Mouse (Mus musculus) kidney, adult 2 months (tissue): ENCODE data around the gene Dusp2.

ENCODE experiments used
- CTCF ChIP-seq: fragments of 200-500 bp; conservative IDR thresholded peaks from 2 replicates; pipeline ENCODE4 v1.5.1; 2011; ENCODE audit warnings: low read depth, mild to moderate bottlenecking, control low read depth, low read length, moderate library complexity, mixed read lengths; ENCODE audit not compliant: insufficient read depth, insufficient read length
- POLR2A ChIP-seq: fragments of 200-500 bp; IDR thresholded peaks from one replicate; pipeline ENCODE4 v1.6.1; 2011; ENCODE audit warnings: low read depth, low read length, control low read depth

DNA sequence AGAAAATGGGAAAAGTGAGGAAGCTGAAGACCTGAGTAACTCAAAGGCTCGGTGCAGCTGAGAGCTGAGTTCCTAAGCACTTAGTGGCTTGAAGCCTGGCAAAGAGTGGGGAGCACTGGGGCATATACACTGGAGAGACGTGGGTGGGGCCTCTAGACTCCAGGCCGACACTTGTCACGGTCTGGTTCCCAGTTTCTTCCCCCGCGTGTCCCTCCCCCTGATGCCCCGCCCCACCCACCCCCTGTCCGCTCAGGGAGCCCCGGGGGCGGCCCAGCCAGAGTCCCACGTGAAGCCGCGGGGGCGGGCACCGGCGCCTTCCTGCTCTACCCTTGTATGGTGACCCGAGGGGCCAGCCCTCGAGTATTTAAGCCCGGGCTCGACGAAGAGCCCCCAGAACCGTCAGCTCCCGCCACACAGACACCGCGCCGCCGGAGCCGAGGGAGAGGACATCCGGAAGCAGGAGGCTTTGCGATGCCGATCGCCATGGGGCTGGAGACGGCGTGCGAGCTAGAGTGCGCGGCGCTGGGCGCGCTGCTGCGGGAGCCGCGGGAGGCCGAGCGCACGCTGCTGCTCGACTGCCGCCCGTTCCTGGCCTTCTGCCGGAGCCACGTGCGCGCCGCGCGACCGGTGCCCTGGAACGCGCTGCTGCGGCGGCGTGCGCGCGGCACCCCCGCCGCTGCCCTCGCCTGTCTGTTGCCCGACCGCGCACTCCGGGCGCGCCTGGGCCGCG is at the start of gene Dusp2:
- TF ChIP-seq CTCF (no peak), POLR2A (peak; percentile 21)
